Mouse (Mus musculus) liver, embryonic 15.5 days (tissue): ENCODE results near the gene Prss30. TPM values are rescaled to one million over a fixed set of nuclear protein-coding genes. Genes with fewer than 3 reads are reported as not detected.

Source experiments
- ATAC-seq: fragments of 200-750 bp; cut with Nextera tagmentation; 2 replicates; pipeline ENCODE4 v1.8.0; 2017; ENCODE audit warnings: moderate number of reproducible peaks, mild to moderate bottlenecking, moderate library complexity; ENCODE audit not compliant: insufficient read depth
- H3K27ac ChIP-seq: fragments of 300-500 bp; sonication (generic); replicated peaks from 2 replicates; pipeline ENCODE4 v1.5.1; 2015; ENCODE audit warnings: mild to moderate bottlenecking, inconsistent platforms
- H3K27me3 ChIP-seq: fragments of 300-500 bp; sonication (generic); 2 replicates; pipeline ENCODE4 v1.6.1; 2015; ENCODE audit warnings: mild to moderate bottlenecking, inconsistent platforms
- H3K36me3 ChIP-seq: fragments of 300-500 bp; sonication (generic); replicated peaks from 2 replicates; pipeline ENCODE4 v1.6.1; 2015; ENCODE audit warnings: moderate library complexity, mild to moderate bottlenecking, inconsistent platforms
- H3K4me1 ChIP-seq: fragments of 300-500 bp; sonication (generic); replicated peaks from 2 replicates; pipeline ENCODE4 v1.6.1; 2015; ENCODE audit warnings: inconsistent platforms
- H3K4me2 ChIP-seq: fragments of 300-500 bp; sonication (generic); 2 replicates; pipeline ENCODE4 v1.6.1; 2015; ENCODE audit warnings: moderate library complexity, mild to moderate bottlenecking, inconsistent platforms
- H3K4me3 ChIP-seq: fragments of 300-500 bp; sonication (generic); replicated peaks from 2 replicates; pipeline ENCODE4 v1.5.1; 2015; ENCODE audit warnings: mild to moderate bottlenecking, inconsistent platforms
- H3K9ac ChIP-seq: fragments of 300-500 bp; sonication (generic); 2 replicates; pipeline ENCODE4 v1.6.1; 2015; ENCODE audit warnings: moderate library complexity, mild to moderate bottlenecking, inconsistent platforms
- H3K9me3 ChIP-seq: fragments of 300-500 bp; sonication (generic); replicated peaks from 2 replicates; pipeline ENCODE4 v1.6.1; 2016; ENCODE audit warnings: inconsistent platforms
- WGBS: fragments of 180-500 bp; shearing (Covaris S2); methylation state at CpG from one replicate; pipeline ENCODE4 v1.1.7; 2015; ENCODE audit warnings: mixed read lengths; ENCODE audit not compliant: insufficient replicate concordance; 5-methylcytosine and 5-hydroxymethylcytosine counted together
- polyA plus RNA-seq: library from polyadenylated mRNA; unstranded; fragments of >200 nt; fragmentation: Nextera tagmentation; extraction: Ambion mirVana; gene quantifications from 2 replicates; pipeline ENCODE4 v1.2.1, GENCODE M21; 2015

Gene Prss30
- polyA plus RNA-seq, 1 experiment from 2014 or later, result 0.14 TPM

- 0 out of 2 replicates have a peak, but pooled peaks cover 2% of the 10 kb centered on the region for H3K4me1 ChIP-seq
- no peaks in the 10 kb centered on the region for H3K9me3 ChIP-seq
- no peak for ATAC-seq
- WGBS, result 40% methylated on average over 4 of the region's 4 CpGs
- H3K4me3 ChIP-seq, result no peak overlapping the region
- H3K36me3 ChIP-seq, result no peaks in the 10 kb centered on the region
- H3K4me2 ChIP-seq, result no peak overlapping the region
- H3K27ac ChIP-seq, result no peak overlapping the region
- no peaks in the 10 kb centered on the region for H3K27me3 ChIP-seq
- no peak overlapping the region for H3K9ac ChIP-seq
Measured at GRCm38 (mm10) chr17:23982912-23983311, 2.5 kb upstream of the Prss30 start.

- Histone ChIP-seq H3K4me1 (0 out of 2 replicates have a peak, but pooled peaks cover 2% of the 10 kb centered on the region), H3K4me3 (no peak overlapping the region), H3K27me3 (no peaks in the 10 kb centered on the region), H3K27ac (no peak overlapping the region), H3K4me2 (no peak overlapping the region), H3K9me3 (no peaks in the 10 kb centered on the region), H3K36me3 (no peaks in the 10 kb centered on the region), H3K9ac (no peak overlapping the region)
- 46% methylated on average over 3 of the region's 3 CpGs for WGBS
- no peak for ATAC-seq
Measured at GRCm38 (mm10) chr17:23979471-23979870, 895 bp downstream of the Prss30 start.

GRCm38 (mm10) chr17:23976665-23977064 lies 3.7 kb downstream of the Prss30 start:
- no peak overlapping the region for H3K27ac ChIP-seq
- no peak overlapping the region for H3K9ac ChIP-seq
- H3K4me1 ChIP-seq, result no peaks in the 10 kb centered on the region
- no peaks in the 10 kb centered on the region for H3K27me3 ChIP-seq
- H3K9me3 ChIP-seq, result no peaks in the 10 kb centered on the region
- H3K36me3 ChIP-seq, result no peaks in the 10 kb centered on the region
- ATAC-seq, result no peak
- no peak overlapping the region for H3K4me3 ChIP-seq
- H3K4me2 ChIP-seq, result no peak overlapping the region
- 61% methylated on average over 4 of the region's 4 CpGs for WGBS

GRCm38 (mm10) chr17:23971315-23971714 lies 9.1 kb downstream of the Prss30 start:
- H3K27me3 ChIP-seq, result no peaks in the 10 kb centered on the region
- H3K4me3 ChIP-seq, result no peak overlapping the region
- 69% methylated on average over 9 of the region's 9 CpGs for WGBS
- H3K4me2 ChIP-seq, result no peak overlapping the region
- H3K9ac ChIP-seq, result no peak overlapping the region
- H3K4me1 ChIP-seq, result no peaks in the 10 kb centered on the region
- no peak overlapping the region for H3K27ac ChIP-seq
- ATAC-seq, result no peak
- H3K9me3 ChIP-seq, result no peaks in the 10 kb centered on the region
- H3K36me3 ChIP-seq, result no peaks in the 10 kb centered on the region

DNA sequence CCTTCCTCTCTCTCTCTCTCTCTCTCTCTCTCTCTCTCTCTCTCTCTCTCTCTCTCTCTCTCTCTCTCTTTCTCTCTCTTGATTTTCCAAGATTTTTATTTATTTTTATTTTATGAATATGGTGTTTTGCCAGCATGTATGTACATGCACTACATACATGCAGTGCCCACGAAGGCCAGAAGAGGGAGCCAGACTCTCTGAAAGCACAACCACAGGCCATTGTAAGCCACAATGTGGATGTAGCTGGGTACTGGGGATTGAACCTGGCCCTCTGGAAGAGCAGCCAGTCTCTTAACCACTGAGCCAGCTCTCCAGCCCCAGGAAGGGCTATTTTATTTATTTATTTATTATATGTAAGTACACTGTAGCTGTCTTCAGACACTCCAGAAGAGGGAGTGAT lies 11.1 kb downstream of the Prss30 start:
- Histone ChIP-seq H3K4me3 (no peak overlapping the region), H3K36me3 (no peaks in the 10 kb centered on the region), H3K27me3 (no peaks in the 10 kb centered on the region), H3K9me3 (no peaks in the 10 kb centered on the region), H3K4me1 (no peaks in the 10 kb centered on the region), H3K27ac (no peak overlapping the region), H3K4me2 (no peak overlapping the region), H3K9ac (no peak overlapping the region)
- WGBS, result 0% methylated on average over 1 of the region's 1 CpGs
- ATAC-seq, result no peak

DNA sequence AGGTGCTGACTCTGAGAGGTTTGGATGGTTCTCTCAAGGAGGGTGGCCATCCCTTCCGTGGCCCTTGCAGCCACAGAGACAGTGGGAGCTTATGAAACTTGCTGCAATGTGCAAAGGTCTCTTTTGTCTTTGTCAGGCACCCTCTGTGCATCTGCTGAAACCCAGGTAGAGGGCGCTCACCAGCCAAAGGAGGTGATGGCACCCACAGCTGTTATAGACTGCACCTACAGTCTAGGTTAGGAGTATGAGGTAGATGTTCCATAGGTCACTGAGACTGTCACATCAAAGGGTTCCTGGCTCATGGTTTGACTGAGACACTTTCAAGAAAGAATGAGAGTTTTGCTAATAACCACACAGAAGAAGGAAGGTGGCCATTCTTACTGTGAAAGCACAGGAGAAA lies 11.6 kb downstream of the Prss30 start:
- 25% methylated on average over 2 of the region's 2 CpGs for WGBS
- Histone ChIP-seq H3K4me2 (no peak overlapping the region), H3K4me3 (no peak overlapping the region), H3K9me3 (no peaks in the 10 kb centered on the region), H3K27ac (no peak overlapping the region), H3K9ac (no peak overlapping the region), H3K36me3 (no peaks in the 10 kb centered on the region), H3K4me1 (no peaks in the 10 kb centered on the region), H3K27me3 (no peaks in the 10 kb centered on the region)
- no peak for ATAC-seq

DNA sequence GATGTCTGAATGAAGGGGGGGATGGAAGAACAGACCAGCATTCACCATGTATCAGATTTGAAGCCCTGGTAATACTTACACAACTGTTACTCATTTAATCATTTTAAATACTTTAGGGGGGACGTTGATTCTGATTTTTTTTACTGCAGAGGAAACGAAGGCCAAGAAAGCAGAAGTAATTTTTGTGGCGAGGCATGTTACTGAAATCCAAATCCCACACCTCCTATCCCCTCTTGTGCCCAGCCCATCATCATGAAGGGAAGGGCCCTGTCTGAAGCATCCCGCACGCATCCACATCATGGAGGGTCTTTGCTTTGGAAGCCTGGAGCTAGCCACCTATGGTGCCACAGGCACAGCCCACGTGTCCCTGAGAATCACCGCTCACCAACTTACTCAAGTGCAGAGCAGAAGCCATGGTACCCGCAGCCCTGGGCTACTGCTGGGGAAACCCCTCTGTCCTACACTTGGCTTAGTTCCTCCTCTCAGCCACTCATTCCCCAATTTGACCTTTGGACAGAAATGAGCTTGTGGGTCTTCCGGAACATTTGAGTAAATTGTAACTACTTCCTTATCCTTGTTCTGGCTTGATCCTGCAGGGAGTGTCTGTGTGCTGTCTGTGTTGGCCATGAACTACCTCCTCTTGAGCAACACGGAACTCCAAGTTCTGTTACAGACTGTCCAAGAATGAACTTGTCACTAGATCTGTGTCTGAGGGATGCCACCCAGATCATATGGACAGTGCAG lies 13.5 kb downstream of the Prss30 start:
- Histone ChIP-seq H3K4me2 (no peak overlapping the region), H3K9me3 (no peaks in the 10 kb centered on the region), H3K4me3 (no peak overlapping the region), H3K4me1 (no peaks in the 10 kb centered on the region), H3K27ac (no peak overlapping the region), H3K27me3 (no peaks in the 10 kb centered on the region), H3K9ac (no peak overlapping the region), H3K36me3 (no peaks in the 10 kb centered on the region)
- ATAC-seq, result peak; percentile 62
- 38% methylated on average over 10 of the region's 10 CpGs for WGBS

DNA sequence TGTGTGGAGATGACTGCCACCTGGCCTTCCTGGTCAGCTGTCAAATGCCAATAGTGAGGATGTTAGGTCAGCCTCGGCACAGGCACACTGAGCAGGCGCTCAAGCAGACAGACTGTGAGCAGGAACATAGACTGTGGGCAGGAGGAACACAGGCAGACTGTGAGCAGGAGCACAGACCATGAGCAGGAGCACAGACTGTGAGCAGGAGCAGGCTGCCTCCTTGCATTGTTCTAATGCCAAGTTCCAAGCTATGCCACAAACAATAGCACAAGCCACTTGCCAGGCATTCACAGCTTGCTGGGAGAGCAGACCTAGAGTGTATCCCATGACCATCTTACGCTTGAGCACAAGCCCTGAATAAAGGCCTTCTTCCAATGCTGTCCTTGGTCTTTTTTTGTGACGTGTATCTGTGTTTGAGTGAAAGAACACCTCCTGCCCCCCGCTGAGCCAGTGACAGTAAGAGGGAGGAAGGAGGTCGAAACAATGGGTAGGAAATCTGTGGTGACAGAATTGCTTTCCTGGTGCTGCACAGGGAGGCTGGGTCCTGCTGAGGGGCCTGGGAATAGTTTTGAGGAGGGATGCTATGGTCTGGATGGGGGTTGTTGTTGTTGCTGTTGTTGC lies 14.5 kb downstream of the Prss30 start:
- H3K27ac ChIP-seq, result no peak overlapping the region
- no peak overlapping the region for H3K9ac ChIP-seq
- no peaks in the 10 kb centered on the region for H3K4me1 ChIP-seq
- ATAC-seq, result no peak
- no peaks in the 10 kb centered on the region for H3K36me3 ChIP-seq
- H3K9me3 ChIP-seq, result no peaks in the 10 kb centered on the region
- H3K27me3 ChIP-seq, result no peaks in the 10 kb centered on the region
- H3K4me2 ChIP-seq, result no peak overlapping the region
- WGBS, result 39% methylated on average over 6 of the region's 6 CpGs
- no peak overlapping the region for H3K4me3 ChIP-seq

GRCm38 (mm10) chr17:23961573-23962122 lies 18.7 kb downstream of the Prss30 start:
- H3K9me3 ChIP-seq, result no peaks in the 10 kb centered on the region
- no peak overlapping the region for H3K27ac ChIP-seq
- no peaks in the 10 kb centered on the region for H3K4me1 ChIP-seq
- 49% methylated on average over 4 of the region's 4 CpGs for WGBS
- H3K4me3 ChIP-seq, result no peak overlapping the region
- H3K36me3 ChIP-seq, result no peaks in the 10 kb centered on the region
- no peak for ATAC-seq
- peaks cover 6% of the 10 kb centered on the region; the same call in 1 of the 2 replicates for H3K27me3 ChIP-seq
- no peak overlapping the region for H3K4me2 ChIP-seq
- H3K9ac ChIP-seq, result no peak overlapping the region

GRCm38 (mm10) chr17:23960084-23960738 lies 20.2 kb downstream of the Prss30 start:
- peaks cover 6% of the 10 kb centered on the region; the same call in 1 of the 2 replicates for H3K27me3 ChIP-seq
- H3K36me3 ChIP-seq, result no peaks in the 10 kb centered on the region
- no peak overlapping the region for H3K27ac ChIP-seq
- H3K9me3 ChIP-seq, result no peaks in the 10 kb centered on the region
- no peak overlapping the region for H3K9ac ChIP-seq
- no peak for ATAC-seq
- H3K4me1 ChIP-seq, result no peaks in the 10 kb centered on the region
- 31% methylated on average over 3 of the region's 3 CpGs for WGBS
- no peak overlapping the region for H3K4me3 ChIP-seq
- no peak overlapping the region for H3K4me2 ChIP-seq

GRCm38 (mm10) chr17:23955174-23955573 lies 25.2 kb downstream of the Prss30 start, which contains the start of gene Sbpl:
Sbpl (minus strand) TSS chr17:23955274.
- ATAC-seq, result no peak

More at GRCm38 (mm10) chr17:23955174-23955573, 25.2 kb downstream of the Prss30 start, which contains the start of gene Sbpl:
- Histone ChIP-seq H3K9me3 (no peaks in the 10 kb centered on the region), H3K4me1 (no peaks in the 10 kb centered on the region), H3K4me2 (no peak within 1 kb of the TSS), H3K27me3 (peaks cover 6% of the 10 kb centered on the region; the same call in 1 of the 2 replicates), H3K4me3 (no peak within 1 kb of the TSS), H3K27ac (no peak within 1 kb of the TSS), H3K36me3 (no peaks in the 10 kb centered on the region), H3K9ac (no peak within 1 kb of the TSS)
- WGBS, result 58% methylated on average over 5 of the region's 5 CpGs
